Mouse (Mus musculus) CH12.LX (cell line): ENCODE data around the gene Tet2. TPM values are rescaled to one million over a fixed set of nuclear protein-coding genes. Genes with fewer than 3 reads are reported as not detected.

Experiments
- DNase-seq: peaks from one replicate; pipeline ENCODE4 v3.0.0-alpha.2; 2013; ENCODE audit errors: extremely low read depth
- H3K27ac ChIP-seq: 2 replicates; pipeline ENCODE4 v1.5.1; 2012; ENCODE audit warnings: low read depth, mild to moderate bottlenecking, control low read depth, moderate library complexity; ENCODE audit not compliant: insufficient read depth
- H3K27me3 ChIP-seq: replicated peaks from 2 replicates; pipeline ENCODE3; 2012; ENCODE audit warnings: inconsistent platforms
- H3K36me3 ChIP-seq, 2 experiments: replicated peaks in 1 of 2; 2 replicates each; pipeline versions ENCODE3 to v1.6.1; 2012; ENCODE audit warnings: inconsistent platforms in 1 of 2, low read length in 1 of 2, mild to moderate bottlenecking in 1 of 2, mixed read lengths in 1 of 2, moderate library complexity in 1 of 2; ENCODE audit not compliant: control insufficient read depth in 1 of 2, insufficient read depth in 1 of 2
- H3K4me1 ChIP-seq, 2 experiments: 2 replicates each; pipeline ENCODE4 v1.6.1; 2012; ENCODE audit warnings: inconsistent platforms in 1 of 2, moderate library complexity in 1 of 2; ENCODE audit not compliant: insufficient read depth in 2 of 2, control insufficient read depth in 1 of 2
- H3K4me2 ChIP-seq: 2 replicates; pipeline ENCODE4 v1.6.1; 2012; ENCODE audit warnings: low read depth, mild to moderate bottlenecking, control low read depth; ENCODE audit not compliant: poor library complexity, insufficient read depth, severe bottlenecking
- H3K4me3 ChIP-seq, 3 experiments: fragments of 150-350 bp in 1 of 3; sonication (generic) in 1 of 3; replicated peaks in 1 of 3; 2 replicates each; pipeline versions ENCODE3 to v1.5.1; 2011 to 2012; ENCODE audit warnings: low read depth in 2 of 3, low read length in 2 of 3, mild to moderate bottlenecking in 2 of 3, moderate library complexity in 2 of 3, control low read depth in 1 of 3, improper control_type of control experiment in 1 of 3, inconsistent platforms in 1 of 3, mixed read lengths in 1 of 3; ENCODE audit not compliant: poor library complexity in 1 of 3
- H3K79me2 ChIP-seq: replicated peaks from 2 replicates; pipeline ENCODE4 v1.6.1; 2012; ENCODE audit warnings: mild to moderate bottlenecking, moderate library complexity; ENCODE audit not compliant: control insufficient read depth, poor library complexity, insufficient read depth, severe bottlenecking; ENCODE audit errors: extremely low read depth
- H3K9ac ChIP-seq: 2 replicates; pipeline ENCODE4 v1.6.1; 2012; ENCODE audit warnings: low read depth, mild to moderate bottlenecking, control low read depth, moderate library complexity; ENCODE audit not compliant: insufficient read depth
- H3K9me3 ChIP-seq: replicated peaks from 2 replicates; pipeline ENCODE3; 2012; ENCODE audit warnings: low read length, inconsistent platforms, mixed read lengths
- BHLHE40 ChIP-seq: IDR thresholded peaks from 2 replicates; pipeline ENCODE4 v1.6.1; 2011; ENCODE audit warnings: mild to moderate bottlenecking, low read depth, low read length, improper control_type of control experiment
- E2F4 ChIP-seq: IDR thresholded peaks from 2 replicates; pipeline ENCODE4 v1.6.1; 2011; ENCODE audit warnings: low read depth, low read length, improper control_type of control experiment; ENCODE audit not compliant: insufficient replicate concordance
- EP300 ChIP-seq: IDR thresholded peaks from 2 replicates; pipeline ENCODE4 v1.6.1; 2011; ENCODE audit warnings: low read length, improper control_type of control experiment
- ETS1 ChIP-seq: conservative IDR thresholded peaks from 2 replicates; pipeline ENCODE4 v1.6.1; 2012; ENCODE audit warnings: low read depth, mild to moderate bottlenecking, inconsistent platforms, low read length, improper control_type of control experiment, moderate library complexity
- GABPA ChIP-seq: IDR thresholded peaks from 2 replicates; pipeline ENCODE4 v1.6.1; 2012; ENCODE audit warnings: low read depth, low read length, improper control_type of control experiment, inconsistent platforms; ENCODE audit not compliant: insufficient replicate concordance
- HCFC1 ChIP-seq: IDR thresholded peaks from 2 replicates; pipeline ENCODE4 v1.6.1; 2012; ENCODE audit warnings: low read depth, mild to moderate bottlenecking, inconsistent platforms, low read length, improper control_type of control experiment
- IRF4 ChIP-seq: IDR thresholded peaks from 2 replicates; pipeline ENCODE4 v1.6.1; 2014; ENCODE audit warnings: low read depth, mild to moderate bottlenecking, inconsistent platforms, low read length, improper control_type of control experiment
- JUN ChIP-seq: IDR thresholded peaks from 2 replicates; pipeline ENCODE4 v1.6.1; 2011; ENCODE audit warnings: low read depth, mild to moderate bottlenecking, low read length, improper control_type of control experiment, moderate library complexity; ENCODE audit not compliant: insufficient read depth
- JUND ChIP-seq: conservative IDR thresholded peaks from 2 replicates; pipeline ENCODE4 v1.6.1; 2011; ENCODE audit warnings: low read depth, low read length, improper control_type of control experiment
- MAFK ChIP-seq: IDR thresholded peaks from 2 replicates; pipeline ENCODE4 v1.6.1; 2011; ENCODE audit warnings: low read length, improper control_type of control experiment; ENCODE audit not compliant: insufficient replicate concordance
- MAZ ChIP-seq: IDR thresholded peaks from 2 replicates; pipeline ENCODE4 v1.6.1; 2012; ENCODE audit warnings: low read depth, mild to moderate bottlenecking, inconsistent platforms, low read length, improper control_type of control experiment, moderate library complexity
- MEF2A ChIP-seq: IDR thresholded peaks from 2 replicates; pipeline ENCODE4 v1.6.1; 2014; ENCODE audit warnings: low read depth, mild to moderate bottlenecking, inconsistent platforms, low read length, improper control_type of control experiment, borderline replicate concordance
- POLR2A ChIP-seq: IDR thresholded peaks from 2 replicates; pipeline ENCODE4 v1.6.1; 2011; ENCODE audit warnings: low read depth, mild to moderate bottlenecking, improper control_type of control experiment, low read length
- SIN3A ChIP-seq: IDR thresholded peaks from 2 replicates; pipeline ENCODE4 v1.6.1; 2012; ENCODE audit warnings: low read length, improper control_type of control experiment, inconsistent platforms
- TBP ChIP-seq: conservative IDR thresholded peaks from 2 replicates; pipeline ENCODE4 v1.6.1; 2011; ENCODE audit warnings: low read depth, low read length, improper control_type of control experiment
- TCF12 ChIP-seq: IDR thresholded peaks from 2 replicates; pipeline ENCODE4 v1.6.1; 2014; ENCODE audit warnings: low read depth, mild to moderate bottlenecking, inconsistent platforms, low read length, improper control_type of control experiment
- UBTF ChIP-seq: IDR thresholded peaks from 2 replicates; pipeline ENCODE4 v1.6.1; 2012; ENCODE audit warnings: low read depth, mild to moderate bottlenecking, inconsistent platforms, low read length, improper control_type of control experiment, moderate library complexity
- USF1 ChIP-seq: IDR thresholded peaks from 2 replicates; pipeline ENCODE4 v1.6.1; 2014; ENCODE audit warnings: low read depth, mild to moderate bottlenecking, inconsistent platforms, low read length, improper control_type of control experiment
- ZC3H11A ChIP-seq: IDR thresholded peaks from 2 replicates; pipeline ENCODE4 v1.6.1; 2012; ENCODE audit warnings: low read depth, mild to moderate bottlenecking, inconsistent platforms, low read length, improper control_type of control experiment
- ZKSCAN1 ChIP-seq: IDR thresholded peaks from 2 replicates; pipeline ENCODE4 v1.6.1; 2012; ENCODE audit warnings: low read depth, inconsistent platforms, low read length, improper control_type of control experiment, borderline replicate concordance
- ZMIZ1 ChIP-seq: IDR thresholded peaks from 2 replicates; pipeline ENCODE4 v1.6.1; 2012; ENCODE audit warnings: low read depth, mild to moderate bottlenecking, inconsistent platforms, low read length, improper control_type of control experiment
- ZNF384 ChIP-seq: IDR thresholded peaks from 2 replicates; pipeline ENCODE4 v1.6.1; 2012; ENCODE audit warnings: low read depth, low read length, improper control_type of control experiment, inconsistent platforms
- dilution Hi-C: fragments of 300-500 bp; cut with MboI; formaldehyde crosslinking; loops from 2 replicates; pipeline ENCODE4 v1.14.3; 2020; ENCODE audit warnings: low sequenced_read_pairs; ENCODE audit not compliant: extremely low pct_unique_long_range_greater_than_20kb, extremely low pct_ligation_motif_present
- in situ Hi-C: fragments of 300-500 bp; cut with MboI; formaldehyde crosslinking; loops from 3 replicates; pipeline ENCODE4 v1.14.3; 2019; ENCODE audit warnings: low sequenced_read_pairs, low pct_ligation_motif_present, low pct_unique_long_range_greater_than_20kb, mixed read lengths
- polyA plus RNA-seq: library from polyadenylated mRNA; unstranded; fragments of >175 nt; gene quantifications from 2 replicates; pipeline ENCODE4 v1.2.1, GENCODE M21; 2012; ENCODE audit warnings: low read depth; ENCODE audit not compliant: insufficient read length
- total RNA-seq, 2 experiments: library from RNA; depleted of rRNA; stranded (reverse); fragments of 300-350 nt in 1 of 2; fragments of >200 nt in 1 of 2; gene quantifications; 2 replicates each; pipeline ENCODE4 v1.2.3; 2012 to 2014

Tet2 gene
- total and polyA plus RNA-seq, 3 experiments: 38.5 to 78.5 (median 51.3) TPM

DNA sequence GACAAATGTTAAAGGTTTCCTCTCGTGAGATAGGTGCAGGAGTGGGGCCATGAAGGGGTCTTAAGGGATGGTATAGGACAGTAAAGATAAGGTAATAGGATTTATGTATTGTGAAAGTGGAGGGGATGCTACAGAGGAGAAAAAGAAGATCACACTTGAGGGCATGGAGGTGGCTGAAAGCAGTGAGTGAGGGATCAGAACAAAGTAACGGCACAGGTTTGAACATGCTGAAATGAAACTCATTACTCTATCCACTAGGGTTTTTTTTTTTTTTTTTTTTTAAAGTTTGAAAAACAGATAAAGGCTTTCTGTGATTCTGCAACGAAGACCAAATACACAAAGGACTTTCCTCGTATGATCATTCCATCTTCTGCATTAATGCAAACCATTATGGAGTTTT, 116.9 kb downstream of the Tet2 start (continued):
- TF ChIP-seq USF1 (no peak), POLR2A (no peak), ZMIZ1 (no peak), ZKSCAN1 (no peak), BHLHE40 (peak; percentile 24; the same call in 1 of the 2 replicates), IRF4 (peak; percentile 79), ETS1 (no peak; the same call in 1 of the 2 replicates), TBP (no peak), HCFC1 (0 out of 2 replicates have a peak, but pooled peaks have one; percentile 20), ZC3H11A (no peak), MAZ (peak; percentile 37; the same call in 1 of the 2 replicates), SIN3A (0 out of 2 replicates have a peak, but pooled peaks have one; percentile 64)

DNA sequence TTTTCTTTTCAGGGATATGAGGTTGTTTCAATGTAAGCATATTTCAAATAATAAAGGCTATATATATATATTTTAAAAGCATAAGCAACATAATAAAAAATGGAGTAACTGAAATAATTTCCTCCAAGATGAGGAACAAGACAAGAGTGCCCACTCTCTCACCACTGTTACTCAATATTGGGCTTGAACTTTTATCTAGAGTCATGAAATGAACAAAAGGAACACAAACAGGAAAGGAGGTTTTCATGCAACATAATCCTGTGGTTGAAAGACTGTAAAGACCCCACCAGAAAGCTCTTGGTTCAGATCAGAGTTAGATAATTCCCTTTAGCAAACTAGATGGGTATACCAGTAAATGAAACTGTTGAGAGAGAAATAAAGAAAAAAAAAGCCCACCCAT, 121.9 kb downstream of the Tet2 start:
- Histone ChIP-seq H3K27me3 (peaks cover 3% of the 10 kb centered on the region), H3K9ac (no peak overlapping the region), H3K36me3 (no peaks in the 10 kb centered on the region), H3K27ac (no peak overlapping the region), H3K79me2 (no peaks in the 10 kb centered on the region), H3K4me2 (no peak overlapping the region), H3K4me3 (no peak overlapping the region), H3K4me1 (peaks cover 2 to 5% of the 10 kb centered on the region in 2 experiments; a peak in 1 of 4 replicates), H3K9me3 (no peaks in the 10 kb centered on the region)
- DNase-seq: no peak
- dilution Hi-C loops (no loop called here), in situ Hi-C loops (no loop called here)
- no peak for TF ChIP-seq MEF2A
- no peak for TF ChIP-seq UBTF
- TF ChIP-seq TCF12: no peak
- TF ChIP-seq MAFK: no peak
- TF ChIP-seq ZC3H11A: no peak
- no peak for TF ChIP-seq JUN
- TF ChIP-seq JUND: no peak
- TF ChIP-seq E2F4: no peak
- TF ChIP-seq GABPA: no peak
- no peak for TF ChIP-seq SIN3A
- TF ChIP-seq POLR2A: no peak
- no peak for TF ChIP-seq EP300
- TF ChIP-seq USF1: no peak
- no peak for TF ChIP-seq ZNF384
